Mouse (Mus musculus) thymus, adult 18-20 months (tissue): Measurements from ENCODE around the gene Icosl.
"Not testable (repeated sequence)": the region's sequence is repeated elsewhere in the genome, so short reads cannot be mapped to it uniquely, and the experiment has no call there.

ENCODE experiments used
- DNase-seq, 2 experiments: peaks; one replicate each; pipeline ENCODE4 v3.0.0; 2022; ENCODE audit warnings: mixed read lengths in 2 of 2

Gene Icosl

DNA sequence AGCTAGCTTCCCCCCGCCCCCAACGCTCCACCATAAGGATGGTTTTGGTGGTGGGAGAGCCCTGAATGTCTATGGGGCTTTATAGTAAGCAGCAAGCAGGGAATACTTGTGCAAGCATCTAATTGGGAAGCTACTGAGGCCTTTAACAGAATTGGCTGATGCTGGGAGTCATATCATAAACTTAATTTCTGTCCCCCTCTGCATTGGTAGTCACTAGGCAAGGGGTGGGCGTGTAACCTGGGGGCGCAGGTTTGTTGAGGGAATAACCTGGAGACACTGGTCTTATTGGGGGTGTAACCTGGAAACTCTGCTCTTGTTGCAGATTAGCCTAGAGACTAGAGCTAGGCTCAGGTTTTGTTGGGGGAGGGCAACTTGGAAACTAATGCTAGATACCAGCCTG, 50.3 kb downstream of the Icosl start:
- DNase-seq = no peak

DNA sequence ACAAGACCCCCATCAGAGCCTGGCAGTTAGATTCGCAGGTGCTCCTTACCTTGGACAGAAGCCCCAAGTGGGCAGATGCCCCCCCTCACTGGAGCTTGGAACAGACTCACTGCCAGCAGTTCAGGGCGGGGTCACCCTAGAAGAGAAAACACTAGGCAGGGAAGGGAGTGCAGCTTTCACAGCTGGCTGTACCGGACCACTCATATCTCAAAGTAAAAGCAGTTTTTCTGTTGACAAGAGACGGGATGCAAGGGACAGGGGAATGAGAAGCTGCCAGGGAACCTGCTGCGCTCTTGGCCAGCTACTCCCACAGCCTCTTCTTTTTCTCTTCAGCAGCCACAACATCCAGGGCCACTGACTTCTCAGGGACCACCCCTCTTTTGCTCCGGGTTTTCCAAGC, 55.0 kb downstream of the Icosl start:
- DNase-seq = not testable (repeated sequence)

DNA sequence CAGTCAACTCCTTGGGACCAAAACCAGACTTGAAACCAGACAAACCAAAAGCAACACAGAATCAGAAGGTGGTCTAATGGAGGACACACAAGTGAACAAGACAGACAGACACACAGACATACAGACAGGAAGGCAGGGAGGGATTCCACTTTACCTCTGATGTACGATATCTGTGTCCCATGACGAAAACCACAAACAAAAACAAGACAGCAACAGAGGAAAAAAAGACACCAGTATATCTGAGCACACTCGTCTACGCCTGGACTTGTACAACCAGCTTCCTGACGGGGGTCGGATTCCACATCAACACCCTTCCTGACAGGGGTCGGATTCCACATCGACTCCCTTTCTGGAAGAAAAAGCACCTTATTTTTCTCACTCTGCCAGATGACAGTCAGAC, 56.0 kb downstream of the Icosl start:
- not testable (repeated sequence) for DNase-seq

DNA sequence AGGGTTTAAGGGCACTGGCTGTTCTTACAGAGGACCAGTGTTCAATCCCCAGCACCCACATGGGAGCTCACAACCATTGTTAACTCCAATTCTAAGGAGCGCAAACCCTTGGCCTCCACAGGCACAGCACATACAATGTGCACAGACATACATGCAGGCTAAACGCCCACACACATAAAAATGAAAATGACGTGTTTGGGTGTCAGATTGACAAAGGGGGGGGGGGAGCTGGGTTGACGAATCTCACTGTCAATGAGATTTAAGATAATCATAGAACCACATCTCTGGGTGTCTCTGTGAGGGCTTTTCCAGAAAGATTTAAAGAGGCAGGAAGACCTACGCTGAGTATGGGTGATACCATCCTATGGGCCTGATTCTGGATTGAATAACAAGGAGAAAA, 57.2 kb downstream of the Icosl start:
- DNase-seq = no peak

DNA sequence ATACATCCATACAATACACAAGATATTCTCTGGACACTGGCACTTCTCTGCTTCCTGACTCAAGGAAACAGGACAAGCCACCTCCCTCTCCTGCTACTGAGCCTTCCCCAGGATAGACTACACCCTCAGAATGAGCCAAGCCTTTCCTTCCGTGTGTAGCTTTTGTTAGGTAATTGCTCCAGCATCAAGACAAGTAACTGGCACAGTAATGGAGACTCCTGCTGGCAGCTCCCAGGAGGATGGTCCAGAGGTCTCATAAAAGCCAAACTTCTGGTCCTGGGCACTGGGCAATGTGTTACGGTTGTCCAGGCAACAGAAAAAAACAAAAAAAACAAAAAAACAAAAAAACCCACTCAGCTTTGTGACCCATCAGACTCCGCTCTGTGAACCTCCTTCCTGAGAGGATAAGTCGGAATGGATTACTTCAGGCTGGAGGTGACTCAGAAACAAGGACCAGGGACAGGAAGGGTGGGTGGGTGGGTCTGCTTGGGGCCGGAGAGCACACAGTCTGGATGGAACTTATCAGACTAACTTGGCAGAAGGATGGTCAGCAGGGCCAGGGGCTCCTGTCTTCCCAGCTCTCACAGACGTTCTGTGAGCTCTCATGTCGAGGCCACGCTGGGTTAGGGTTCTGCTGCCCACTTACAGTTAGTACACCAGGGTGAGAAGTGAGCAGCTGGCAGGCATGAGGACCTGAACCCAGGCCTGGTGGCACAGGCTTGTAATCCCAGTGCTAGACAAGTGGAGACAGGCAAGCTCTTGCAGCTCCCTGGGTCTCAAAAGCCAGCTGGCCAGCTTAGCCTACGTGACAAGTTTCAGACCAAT, 58.2 kb downstream of the Icosl start:
- no peak for DNase-seq

DNA sequence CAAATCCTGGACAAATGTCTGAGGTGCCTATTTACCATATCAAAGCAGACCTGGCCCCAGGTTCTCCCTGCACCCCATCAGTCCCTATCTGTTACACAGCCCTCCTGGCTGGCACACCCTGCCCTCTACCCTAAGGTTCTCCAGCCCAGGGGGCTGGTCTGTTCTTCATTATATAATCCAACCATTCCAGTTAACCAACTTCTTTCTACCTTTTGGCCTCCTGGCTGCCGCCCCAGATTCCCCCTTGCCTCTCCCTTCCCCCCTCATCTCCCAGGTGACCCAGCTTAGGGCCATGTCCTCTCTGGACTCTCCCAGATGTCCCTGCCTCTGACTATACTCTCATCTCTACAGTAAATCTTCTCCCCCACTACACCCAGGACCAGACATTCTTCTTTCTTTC, 58.8 kb downstream of the Icosl start:
- DNase-seq = no peak

DNA sequence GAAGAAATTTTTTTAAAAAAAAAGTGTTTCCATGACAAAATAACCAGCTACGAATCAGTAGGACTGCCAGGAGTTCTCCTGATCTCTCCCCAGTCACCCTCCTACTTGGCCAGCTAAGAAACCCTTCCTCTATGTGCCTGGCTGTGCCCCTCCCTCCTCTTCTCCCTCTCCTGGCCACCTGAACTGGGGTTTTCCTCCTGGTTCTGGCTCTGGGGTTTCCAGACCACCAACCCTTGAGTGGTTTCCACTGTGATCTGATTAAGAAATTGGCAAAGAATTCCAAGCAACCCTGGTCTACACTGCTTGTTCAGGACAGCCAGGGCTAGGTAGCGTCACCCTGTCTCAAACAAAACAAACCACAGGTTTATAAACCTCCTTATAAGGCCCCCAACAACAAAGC, 59.5 kb downstream of the Icosl start:
- no peak for DNase-seq

DNA sequence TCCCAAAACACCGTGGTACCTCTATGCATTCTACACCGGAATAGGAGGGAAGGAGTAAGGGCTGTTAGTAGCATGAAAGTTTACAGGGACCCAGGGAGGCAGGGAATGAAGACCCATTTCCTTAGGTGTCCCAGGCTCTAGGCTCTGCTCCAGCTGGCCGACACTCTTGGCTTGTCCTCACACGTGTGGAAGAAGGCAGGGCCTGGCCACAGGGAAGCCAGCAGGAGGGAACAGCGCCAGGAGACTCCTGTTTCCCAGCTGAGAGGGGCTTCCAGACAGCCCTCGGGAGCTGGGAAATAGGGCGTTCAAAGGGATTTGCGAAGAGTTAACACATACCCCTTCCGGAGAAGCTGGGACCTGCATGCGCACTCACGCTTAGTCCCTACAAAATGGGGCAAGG, 60.3 kb downstream of the Icosl start:
- DNase-seq = no peak

DNA sequence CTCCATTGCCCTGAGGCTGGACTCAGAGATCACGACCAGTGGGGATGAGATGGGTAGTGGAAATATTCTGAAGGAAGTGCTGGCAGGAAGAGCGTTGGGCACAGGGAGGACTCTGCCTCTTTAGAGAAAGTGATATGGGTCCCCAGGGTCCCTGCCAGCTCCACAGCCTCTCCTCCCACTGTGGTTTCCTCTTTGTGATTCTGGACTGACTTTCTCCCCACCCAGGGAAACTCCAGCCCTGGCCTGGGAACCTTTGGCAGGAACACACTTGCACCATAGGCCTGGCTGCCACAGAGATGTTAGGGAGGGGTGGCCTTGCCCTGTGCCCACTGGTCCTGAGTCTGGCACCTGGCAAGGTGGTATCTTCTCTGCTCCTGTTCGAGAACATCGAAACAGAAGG, 60.9 kb downstream of the Icosl start:
- no peak for DNase-seq
